Mouse (Mus musculus): ENCODE results near the gene Trpc4ap. TPM values are rescaled to one million over a fixed set of nuclear protein-coding genes. Genes with fewer than 3 reads are reported as not detected.

Gene Trpc4ap
- total and polyA plus RNA-seq, 2 experiments from 2014 or later = 70.5 to 84.8 TPM

DNA sequence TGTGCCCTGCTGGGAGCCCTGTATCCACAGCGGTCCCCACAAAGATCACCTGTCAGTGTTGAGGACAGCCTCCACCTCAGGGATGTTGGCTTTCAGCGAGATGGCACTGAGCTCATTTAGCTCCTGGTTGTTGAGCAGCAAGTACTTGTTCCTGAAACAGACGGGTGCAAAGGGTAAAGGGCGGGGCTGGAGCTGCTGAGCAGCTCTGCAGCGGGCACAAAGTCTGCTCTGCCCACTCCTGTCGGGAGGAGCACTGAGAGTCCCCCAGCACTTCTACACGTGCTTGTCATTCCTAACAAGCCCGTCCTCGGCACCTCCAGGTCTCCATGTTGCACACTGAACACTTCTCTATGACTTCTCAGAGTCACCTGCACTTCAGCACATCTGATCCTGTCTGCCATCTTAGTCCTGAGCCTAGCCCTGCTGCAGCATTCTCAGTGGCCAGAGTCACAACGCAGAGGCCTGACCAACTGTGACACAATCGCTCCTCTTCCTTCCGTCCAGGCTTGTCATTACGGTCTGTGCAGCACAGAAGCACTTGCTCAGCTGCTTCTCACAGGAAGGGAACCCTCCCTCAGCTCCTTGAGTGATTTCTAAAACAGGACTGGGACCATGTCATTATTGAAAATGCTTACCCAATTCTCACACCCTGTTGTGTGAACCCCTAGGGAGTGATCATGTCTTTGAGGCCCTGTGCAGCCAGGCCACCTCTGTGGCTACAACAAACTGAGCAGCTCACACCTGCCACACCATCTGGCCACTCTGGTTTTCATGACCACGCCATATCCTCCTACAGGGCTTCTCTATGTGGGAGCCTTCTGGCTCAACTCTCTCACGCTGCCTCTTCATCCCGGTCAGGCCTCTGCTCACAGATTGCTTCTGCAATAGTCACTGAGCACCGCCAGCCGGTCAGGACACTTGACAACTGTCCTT is 50.4 kb downstream of the Trpc4ap start:
- no peak overlapping the region for H3K9ac ChIP-seq (replicated peaks; ENCODE audit: low read depth, low read length)
- H3K36me3 ChIP-seq (replicated peaks; ENCODE audit: control insufficient read depth, insufficient read depth, low read length) = peaks cover 89% of the 10 kb centered on the region
- no peaks in the 10 kb centered on the region for H3K9me3 ChIP-seq (replicated peaks; ENCODE audit: control insufficient read depth, low read length)
- no peak overlapping the region for H3K4me2 ChIP-seq (ENCODE audit: low read depth, low read length)
- DNase-seq (ENCODE audit: low spot score) (no peak), ATAC-seq (ENCODE audit: insufficient read depth, low read depth) (no peak)
- no peak for TF ChIP-seq EP300 (IDR thresholded peaks at IDR 0.05; ENCODE audit: low read depth)
- no peak for TF ChIP-seq CTCF (IDR thresholded peaks at IDR 0.05; ENCODE audit: low read depth)
- no peaks in the 10 kb centered on the region for H3K27me3 ChIP-seq (ENCODE audit: control insufficient read depth, insufficient read depth, low read length)
- WGBS = 76% methylated on average over 18 of the region's 18 CpGs
- H3K4me3 ChIP-seq (ENCODE audit: low read depth, low read length) = no peak overlapping the region
- H3K27ac ChIP-seq (ENCODE audit: low read depth) = no peak overlapping the region
- H3K4me1 ChIP-seq (ENCODE audit: control insufficient read depth, insufficient read depth) = no peaks in the 10 kb centered on the region

DNA sequence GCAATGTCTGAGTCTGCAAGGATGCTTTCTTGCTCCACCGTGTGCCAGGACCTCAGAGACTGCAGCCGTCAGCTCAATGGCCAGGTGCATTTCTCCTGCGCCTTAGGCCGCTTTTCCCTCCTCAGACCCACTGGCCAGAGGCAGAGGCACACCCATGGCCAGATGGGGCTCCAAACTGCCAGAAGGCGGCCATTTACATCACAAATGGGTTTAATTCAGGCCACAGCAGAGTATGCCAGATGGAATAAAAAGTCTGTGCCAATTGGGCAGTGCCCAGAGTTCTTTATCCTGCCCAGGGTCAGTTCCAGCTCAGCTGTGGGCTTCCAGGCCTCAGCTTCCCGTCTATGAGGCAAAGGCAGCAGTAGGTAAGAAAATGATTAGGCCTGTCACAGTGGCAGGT is 51.5 kb downstream of the Trpc4ap start:
- TF ChIP-seq CTCF (IDR thresholded peaks at IDR 0.05; ENCODE audit: low read depth) = no peak
- no peak for TF ChIP-seq EP300 (IDR thresholded peaks at IDR 0.05; ENCODE audit: low read depth)
- Histone ChIP-seq H3K27ac (ENCODE audit: low read depth) (no peak overlapping the region), H3K4me3 (ENCODE audit: low read depth, low read length) (no peak overlapping the region), H3K4me2 (ENCODE audit: low read depth, low read length) (no peak overlapping the region), H3K36me3 (replicated peaks; ENCODE audit: control insufficient read depth, insufficient read depth, low read length) (peaks cover 92% of the 10 kb centered on the region), H3K27me3 (ENCODE audit: control insufficient read depth, insufficient read depth, low read length) (no peaks in the 10 kb centered on the region), H3K9ac (replicated peaks; ENCODE audit: low read depth, low read length) (no peak overlapping the region), H3K4me1 (ENCODE audit: control insufficient read depth, insufficient read depth) (no peaks in the 10 kb centered on the region), H3K9me3 (replicated peaks; ENCODE audit: control insufficient read depth, low read length) (no peaks in the 10 kb centered on the region)
- no peak for ATAC-seq (ENCODE audit: insufficient read depth, low read depth)
- DNase-seq (ENCODE audit: low spot score) = no peak
- WGBS = 83% methylated on average over 6 of the region's 6 CpGs

DNA sequence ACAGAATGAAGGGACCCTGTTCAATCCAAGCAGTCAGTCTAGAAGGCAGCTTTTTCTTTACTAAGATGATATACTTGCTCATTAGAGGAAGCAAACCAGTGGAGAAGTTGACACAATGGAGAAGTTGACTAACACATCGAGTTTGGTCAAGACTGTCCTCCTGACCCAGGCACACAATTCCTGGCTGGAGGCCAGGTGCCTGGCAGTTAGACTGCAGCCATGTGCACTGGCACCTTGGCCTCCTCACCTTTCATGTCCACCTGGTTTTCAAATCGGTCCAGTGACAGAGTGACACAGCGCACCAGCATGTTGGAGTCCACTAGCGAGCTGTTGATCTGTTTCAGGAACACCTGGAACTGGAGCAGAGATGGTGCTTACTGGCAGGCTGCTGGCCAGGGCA is 54.8 kb downstream of the Trpc4ap start:
- H3K9me3 ChIP-seq (replicated peaks; ENCODE audit: control insufficient read depth, low read length) = no peaks in the 10 kb centered on the region
- no peaks in the 10 kb centered on the region for H3K27me3 ChIP-seq (ENCODE audit: control insufficient read depth, insufficient read depth, low read length)
- no peak for TF ChIP-seq CTCF (IDR thresholded peaks at IDR 0.05; ENCODE audit: low read depth)
- no peak for TF ChIP-seq EP300 (IDR thresholded peaks at IDR 0.05; ENCODE audit: low read depth)
- peaks cover 94% of the 10 kb centered on the region for H3K36me3 ChIP-seq (replicated peaks; ENCODE audit: control insufficient read depth, insufficient read depth, low read length)
- 67% methylated on average over 4 of the region's 4 CpGs for WGBS
- no peaks in the 10 kb centered on the region for H3K4me1 ChIP-seq (ENCODE audit: control insufficient read depth, insufficient read depth)
- H3K4me2 ChIP-seq (ENCODE audit: low read depth, low read length) = no peak overlapping the region
- no peak overlapping the region for H3K4me3 ChIP-seq (ENCODE audit: low read depth, low read length)
- no peak for ATAC-seq (ENCODE audit: insufficient read depth, low read depth)
- no peak overlapping the region for H3K27ac ChIP-seq (ENCODE audit: low read depth)
- no peak overlapping the region for H3K9ac ChIP-seq (replicated peaks; ENCODE audit: low read depth, low read length)
- DNase-seq (ENCODE audit: low spot score) = no peak

GRCm38 (mm10) chr2:155636881-155637280 is 55.3 kb downstream of the Trpc4ap start:
- H3K4me3 ChIP-seq (ENCODE audit: low read depth, low read length) = no peak overlapping the region
- TF ChIP-seq EP300 (IDR thresholded peaks at IDR 0.05; ENCODE audit: low read depth) (no peak), CTCF (IDR thresholded peaks at IDR 0.05; ENCODE audit: low read depth) (no peak)
- no peak overlapping the region for H3K27ac ChIP-seq (ENCODE audit: low read depth)
- DNase-seq (ENCODE audit: low spot score) = no peak
- H3K9ac ChIP-seq (replicated peaks; ENCODE audit: low read depth, low read length) = no peak overlapping the region
- no peaks in the 10 kb centered on the region for H3K9me3 ChIP-seq (replicated peaks; ENCODE audit: control insufficient read depth, low read length)
- ATAC-seq (ENCODE audit: insufficient read depth, low read depth) = no peak
- no peaks in the 10 kb centered on the region for H3K4me1 ChIP-seq (ENCODE audit: control insufficient read depth, insufficient read depth)
- no peaks in the 10 kb centered on the region for H3K27me3 ChIP-seq (ENCODE audit: control insufficient read depth, insufficient read depth, low read length)
- peaks cover 94% of the 10 kb centered on the region for H3K36me3 ChIP-seq (replicated peaks; ENCODE audit: control insufficient read depth, insufficient read depth, low read length)
- no peak overlapping the region for H3K4me2 ChIP-seq (ENCODE audit: low read depth, low read length)

DNA sequence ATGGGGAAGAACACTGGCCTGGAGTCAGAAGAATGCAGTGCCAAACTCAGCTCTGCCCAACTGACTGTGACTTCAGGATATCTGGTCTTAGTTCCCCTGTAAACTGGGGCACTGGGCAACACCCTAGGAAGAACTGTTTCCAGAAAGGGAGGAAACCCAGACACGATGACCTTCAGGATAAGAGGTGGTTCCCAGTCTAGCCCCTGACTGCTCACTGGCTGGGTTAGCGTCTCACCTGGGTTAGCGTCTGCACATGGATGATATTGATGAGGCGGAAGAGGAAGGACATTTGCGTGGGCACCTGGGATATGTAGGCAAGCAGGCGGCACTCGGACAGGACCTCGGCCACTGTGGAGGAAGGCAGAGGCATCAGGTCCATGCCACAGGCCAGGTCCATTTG is 56.2 kb downstream of the Trpc4ap start:
- TF ChIP-seq CTCF (IDR thresholded peaks at IDR 0.05; ENCODE audit: low read depth) (no peak), EP300 (IDR thresholded peaks at IDR 0.05; ENCODE audit: low read depth) (no peak)
- H3K9ac ChIP-seq (replicated peaks; ENCODE audit: low read depth, low read length) = no peak overlapping the region
- H3K4me2 ChIP-seq (ENCODE audit: low read depth, low read length) = no peak overlapping the region
- ATAC-seq (ENCODE audit: insufficient read depth, low read depth) (no peak; the same call in 1 of the 2 replicates), DNase-seq (ENCODE audit: low spot score) (peak; percentile 16)
- H3K36me3 ChIP-seq (replicated peaks; ENCODE audit: control insufficient read depth, insufficient read depth, low read length) = peaks cover 94% of the 10 kb centered on the region
- H3K27ac ChIP-seq (ENCODE audit: low read depth) = 0 out of 2 replicates have a peak overlapping the region, but pooled peaks have one; percentile 65
- H3K9me3 ChIP-seq (replicated peaks; ENCODE audit: control insufficient read depth, low read length) = no peaks in the 10 kb centered on the region
- H3K27me3 ChIP-seq (ENCODE audit: control insufficient read depth, insufficient read depth, low read length) = no peaks in the 10 kb centered on the region
- no peak overlapping the region for H3K4me3 ChIP-seq (ENCODE audit: low read depth, low read length)
- 81% methylated on average over 8 of the region's 8 CpGs for WGBS
- no peaks in the 10 kb centered on the region for H3K4me1 ChIP-seq (ENCODE audit: control insufficient read depth, insufficient read depth)
